Mouse (Mus musculus) limb, embryonic 11.5 days (tissue): Measurements from ENCODE around the gene Lrrn1. TPM values are rescaled to one million over a fixed set of nuclear protein-coding genes. Genes with fewer than 3 reads are reported as not detected.

Experiments
- ATAC-seq: fragments of 200-750 bp; cut with Nextera tagmentation; 2 replicates; pipeline ENCODE4 v1.8.0; 2017; ENCODE audit warnings: low read depth; ENCODE audit not compliant: insufficient number of reproducible peaks, low FRiP score, low TSS enrichment
- DNase-seq: peaks from one replicate; pipeline ENCODE4 v3.0.0-alpha.2; 2015; ENCODE audit warnings: low spot score
- H3K27ac ChIP-seq: fragments of 300-500 bp; sonication (generic); replicated peaks from 2 replicates; pipeline ENCODE4 v1.5.1; 2014; ENCODE audit warnings: low read depth, mild to moderate bottlenecking, low read length
- H3K27me3 ChIP-seq: fragments of 300-500 bp; sonication (generic); 2 replicates; pipeline ENCODE4 v1.6.1; 2014; ENCODE audit warnings: mild to moderate bottlenecking, low read length, mixed read lengths; ENCODE audit not compliant: control insufficient read depth, insufficient read depth
- H3K36me3 ChIP-seq: fragments of 300-500 bp; sonication (generic); 2 replicates; pipeline ENCODE4 v1.6.1; 2014; ENCODE audit warnings: mild to moderate bottlenecking, low read length, moderate library complexity, mixed read lengths; ENCODE audit not compliant: control insufficient read depth, insufficient read depth
- H3K4me1 ChIP-seq: fragments of 300-500 bp; sonication (generic); 2 replicates; pipeline ENCODE4 v1.6.1; 2014; ENCODE audit warnings: low read length, mixed read lengths; ENCODE audit not compliant: control insufficient read depth, insufficient read depth
- H3K4me2 ChIP-seq: fragments of 300-500 bp; sonication (generic); 2 replicates; pipeline ENCODE4 v1.6.1; 2014; ENCODE audit warnings: low read depth, mild to moderate bottlenecking, moderate library complexity; ENCODE audit not compliant: severe bottlenecking
- H3K4me3 ChIP-seq: fragments of 300-500 bp; sonication (generic); 2 replicates; pipeline ENCODE4 v1.5.1; 2014; ENCODE audit warnings: low read depth, low read length
- H3K9ac ChIP-seq: fragments of 300-500 bp; sonication (generic); 2 replicates; pipeline ENCODE4 v1.6.1; 2014; ENCODE audit warnings: mild to moderate bottlenecking, low read length
- H3K9me3 ChIP-seq: fragments of 300-500 bp; sonication (generic); 2 replicates; pipeline ENCODE4 v1.6.1; 2016; ENCODE audit warnings: low read length; ENCODE audit not compliant: control insufficient read depth
- WGBS: fragments of 180-500 bp; shearing (Covaris S2); extraction: QIAGEN DNeasy Blood & Tissue Kit; methylation state at CpG from one replicate; pipeline ENCODE4 v1.1.7; 2014; 5-methylcytosine and 5-hydroxymethylcytosine counted together
- polyA plus RNA-seq: library from polyadenylated mRNA; unstranded; fragments of >200 nt; fragmentation: Nextera tagmentation; extraction: Ambion mirVana; gene quantifications from 2 replicates; pipeline ENCODE4 v1.2.1, GENCODE M21; 2014

Lrrn1 gene
- 29.8 and 30.0 TPM in 2 replicates for polyA plus RNA-seq

DNA sequence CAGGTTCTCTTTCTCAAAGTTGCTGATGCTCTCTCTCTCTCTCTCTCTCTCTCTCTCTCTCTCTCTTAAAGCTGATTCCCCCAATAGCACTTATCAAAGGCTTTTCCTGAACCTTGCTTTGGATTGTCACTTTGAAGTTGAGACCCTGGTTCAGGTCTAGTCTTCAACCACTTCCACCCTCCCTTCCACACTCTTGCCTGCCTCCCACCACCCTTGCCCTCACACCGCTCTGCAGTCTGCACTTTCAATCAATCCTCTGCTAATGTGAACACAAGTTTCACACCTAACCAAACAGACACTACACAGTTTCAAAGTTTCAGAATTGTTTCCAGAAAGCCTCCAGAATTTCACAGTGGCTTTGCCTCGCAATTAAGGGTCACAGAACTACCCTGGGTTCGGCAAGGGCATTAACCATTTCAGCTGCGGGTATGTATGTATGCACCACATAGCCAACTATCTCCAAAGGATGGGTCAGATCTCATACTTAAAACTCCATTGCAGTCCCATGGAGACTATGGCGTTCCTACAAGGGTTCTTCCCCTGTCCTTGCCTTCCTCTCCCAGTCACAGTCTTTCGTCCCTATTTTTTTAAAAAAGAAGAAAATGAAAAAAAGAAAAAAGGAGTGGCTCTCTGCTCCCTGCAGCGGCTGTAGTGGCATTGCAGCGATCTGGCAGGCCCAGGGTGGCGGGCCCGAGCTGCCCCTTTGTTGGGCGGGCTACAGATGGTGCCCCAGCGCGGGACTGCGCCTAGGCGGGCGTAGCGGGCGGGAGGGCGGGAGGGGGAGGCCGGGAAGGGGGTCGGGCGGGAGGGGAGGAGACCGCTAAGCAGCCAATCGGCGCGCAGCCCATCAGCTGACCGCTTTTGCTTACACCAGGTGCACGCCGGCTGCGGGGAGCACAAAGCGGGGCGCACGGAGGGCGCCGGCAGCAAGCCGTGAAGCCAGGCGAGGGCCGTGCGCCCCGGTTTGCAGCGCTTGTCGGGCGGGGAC, at the start of gene Lrrn1:
TSS of gene Lrrn1 (plus strand) at position 892 of the 988 bp plus-strand sequence.
- DNase-seq = peak; percentile 75

DNA sequence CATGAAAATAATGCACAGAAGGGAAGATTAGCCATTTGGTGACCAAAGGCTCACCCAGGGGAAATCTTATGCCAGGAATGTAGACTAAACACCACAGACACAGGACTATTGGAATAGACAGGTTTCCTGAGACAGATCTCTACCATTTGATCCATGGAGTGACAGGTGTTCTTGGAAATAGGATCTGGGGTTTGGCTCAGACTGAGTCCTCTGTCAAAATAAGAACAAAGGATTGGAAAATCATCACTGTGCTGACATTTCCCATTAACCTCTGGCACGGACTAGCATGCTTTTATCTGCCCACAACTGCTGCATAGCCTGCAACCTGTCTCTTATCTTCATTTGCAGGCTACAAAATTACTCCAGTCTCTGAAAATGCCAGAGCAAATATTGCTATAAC, 35.1 kb upstream of the Lrrn1 start:
- Histone ChIP-seq H3K4me1 (no peaks in the 10 kb centered on the region), H3K36me3 (no peaks in the 10 kb centered on the region), H3K27me3 (no peaks in the 10 kb centered on the region), H3K27ac (no peak overlapping the region), H3K9me3 (no peaks in the 10 kb centered on the region), H3K4me3 (no peak overlapping the region), H3K4me2 (no peak overlapping the region), H3K9ac (no peak overlapping the region)
- DNase-seq (no peak), ATAC-seq (no peak)
- 59% methylated on average over 1 of the region's 1 CpGs for WGBS

More for the DNA sequence above, at the start of gene Lrrn1:
- no peak within 1 kb of the TSS for H3K27ac ChIP-seq
- peaks cover 13% of the 10 kb centered on the region; the same call in 1 of the 2 replicates for H3K27me3 ChIP-seq
- H3K4me3 ChIP-seq = peak within 1 kb of the TSS; percentile 66
- H3K36me3 ChIP-seq = no peaks in the 10 kb centered on the region
- peak; percentile 95 for ATAC-seq
- H3K9me3 ChIP-seq = no peaks in the 10 kb centered on the region
- peak within 1 kb of the TSS; percentile 99 for H3K4me2 ChIP-seq
- WGBS = 5% methylated on average over 31 of the region's 43 CpGs
- 0 out of 2 replicates have a peak, but pooled peaks cover 3% of the 10 kb centered on the region for H3K4me1 ChIP-seq
- peak within 1 kb of the TSS; percentile 67 for H3K9ac ChIP-seq

DNA sequence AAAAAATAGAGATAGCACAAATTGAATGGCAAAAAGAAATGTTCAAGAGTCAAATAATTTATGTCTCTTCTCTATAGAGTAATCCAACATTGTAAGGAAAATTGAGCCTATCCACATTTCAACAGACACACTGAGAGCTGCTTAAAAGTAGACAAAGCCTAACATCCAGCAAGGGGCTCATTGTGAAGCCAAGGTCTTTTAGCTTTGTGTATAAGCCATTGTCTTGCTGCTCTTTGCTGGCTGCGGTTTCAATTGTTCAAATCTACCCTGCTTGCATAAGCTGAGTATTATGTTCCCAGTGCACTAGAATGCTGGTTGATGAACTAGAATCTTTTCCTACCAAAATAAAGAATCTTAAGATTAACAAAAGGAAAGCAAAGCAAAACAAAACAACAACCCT, 33.7 kb upstream of the Lrrn1 start:
- WGBS = 82% methylated on average over 1 of the region's 1 CpGs

GRCm38 (mm10) chr6:107513716-107514115, 15.9 kb upstream of the Lrrn1 start:
- 87% methylated on average over 4 of the region's 4 CpGs for WGBS
- no peak overlapping the region for H3K4me2 ChIP-seq
- H3K27me3 ChIP-seq = no peaks in the 10 kb centered on the region
- no peaks in the 10 kb centered on the region for H3K36me3 ChIP-seq
- no peak overlapping the region for H3K9ac ChIP-seq
- ATAC-seq (no peak), DNase-seq (no peak)
- H3K27ac ChIP-seq = no peak overlapping the region
- H3K4me1 ChIP-seq = no peaks in the 10 kb centered on the region
- no peak overlapping the region for H3K4me3 ChIP-seq
- no peaks in the 10 kb centered on the region for H3K9me3 ChIP-seq

More for the DNA sequence above, 33.7 kb upstream of the Lrrn1 start:
- Histone ChIP-seq H3K4me2 (no peak overlapping the region), H3K4me1 (no peaks in the 10 kb centered on the region), H3K4me3 (no peak overlapping the region), H3K27ac (no peak overlapping the region), H3K27me3 (no peaks in the 10 kb centered on the region), H3K9ac (no peak overlapping the region), H3K9me3 (no peaks in the 10 kb centered on the region), H3K36me3 (no peaks in the 10 kb centered on the region)
- DNase-seq = no peak
- no peak for ATAC-seq

GRCm38 (mm10) chr6:107523953-107524352, 5.6 kb upstream of the Lrrn1 start:
- DNase-seq (no peak), ATAC-seq (no peak)
- Histone ChIP-seq H3K9ac (no peak overlapping the region), H3K9me3 (no peaks in the 10 kb centered on the region), H3K36me3 (no peaks in the 10 kb centered on the region), H3K27me3 (no peaks in the 10 kb centered on the region), H3K27ac (no peak overlapping the region), H3K4me2 (no peak overlapping the region), H3K4me3 (no peak overlapping the region), H3K4me1 (no peaks in the 10 kb centered on the region)
- 87% methylated on average over 2 of the region's 2 CpGs for WGBS

DNA sequence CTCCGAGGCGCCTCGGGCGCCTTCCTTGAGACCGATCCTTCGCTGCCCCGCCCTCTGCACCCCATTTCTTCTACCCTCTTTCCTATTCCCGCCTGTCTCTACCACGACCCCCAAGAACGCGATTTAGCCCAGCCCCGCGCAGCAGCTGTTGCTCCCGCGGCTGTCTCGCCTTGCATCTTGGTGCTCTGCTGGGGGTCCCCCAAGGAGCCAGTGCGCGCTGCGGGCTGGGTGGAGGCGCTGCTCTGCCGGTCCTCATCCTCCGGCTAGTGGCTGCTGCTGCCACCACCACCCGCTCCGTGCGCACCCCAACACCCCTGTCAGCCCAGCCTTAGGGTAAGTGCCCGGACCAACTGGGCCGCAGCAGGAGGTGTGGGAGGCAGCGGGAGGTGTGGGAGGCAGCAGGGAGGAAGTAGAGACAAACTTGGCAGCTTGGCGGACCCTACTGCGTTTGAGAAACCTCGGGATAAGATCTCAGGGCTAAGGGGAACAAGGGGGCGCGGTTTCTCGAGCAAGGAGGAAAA, 403 bp downstream of the Lrrn1 start:
- H3K27ac ChIP-seq = no peak overlapping the region
- H3K4me2 ChIP-seq = peak overlapping the region; percentile 99
- H3K9ac ChIP-seq = peak overlapping the region; percentile 67
- H3K4me3 ChIP-seq = peak overlapping the region; percentile 66
- peaks cover 13% of the 10 kb centered on the region; the same call in 1 of the 2 replicates for H3K27me3 ChIP-seq
- H3K4me1 ChIP-seq = 0 out of 2 replicates have a peak, but pooled peaks cover 3% of the 10 kb centered on the region
- peak; percentile 69 for ATAC-seq
- no peaks in the 10 kb centered on the region for H3K9me3 ChIP-seq
- under 1% methylated on average over 34 of the region's 34 CpGs for WGBS
- DNase-seq = peak; percentile 69
- no peaks in the 10 kb centered on the region for H3K36me3 ChIP-seq

DNA sequence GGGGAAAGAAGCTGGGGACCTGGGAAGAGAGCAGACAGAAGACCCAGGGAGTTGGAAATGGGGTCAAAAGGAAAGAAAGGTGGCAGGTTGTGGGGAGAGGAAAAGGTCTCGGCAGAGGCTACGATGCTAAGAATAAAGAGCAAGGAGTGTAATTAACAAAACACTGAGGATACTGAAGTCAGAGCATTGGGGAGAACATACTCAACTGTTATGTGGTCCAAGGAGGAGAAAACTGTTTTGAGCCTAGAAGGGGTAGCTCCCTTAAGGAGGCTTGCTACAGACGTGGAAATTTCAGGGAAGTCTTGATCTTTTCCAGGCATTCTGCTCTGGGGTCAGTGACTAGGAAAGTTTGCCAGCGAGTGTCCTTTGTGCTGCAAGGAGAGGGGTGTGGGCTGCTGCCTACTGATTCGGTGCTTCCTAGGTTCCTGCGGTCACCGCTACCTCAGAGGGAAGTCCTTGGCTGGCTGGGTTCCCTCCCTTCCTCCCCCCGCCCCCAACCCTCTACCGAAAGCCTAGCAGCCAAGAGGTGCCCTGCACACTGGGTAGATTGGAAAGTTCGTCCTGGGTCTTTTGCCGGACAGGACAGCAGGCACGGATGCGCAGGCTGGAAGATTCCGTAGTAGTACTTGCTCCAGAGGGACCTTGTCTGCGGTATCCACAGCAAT, 1.2 kb downstream of the Lrrn1 start:
- H3K4me3 ChIP-seq = peak overlapping the region; percentile 66
- H3K4me1 ChIP-seq = 0 out of 2 replicates have a peak, but pooled peaks cover 3% of the 10 kb centered on the region
- H3K9ac ChIP-seq = peak overlapping the region; percentile 67; the same call in 1 of the 2 replicates
- no peaks in the 10 kb centered on the region for H3K36me3 ChIP-seq
- peak; percentile 39 for DNase-seq
- peaks cover 13% of the 10 kb centered on the region; the same call in 1 of the 2 replicates for H3K27me3 ChIP-seq
- WGBS = 3% methylated on average over 15 of the region's 15 CpGs
- H3K9me3 ChIP-seq = no peaks in the 10 kb centered on the region
- H3K27ac ChIP-seq = no peak overlapping the region
- peak overlapping the region; percentile 99 for H3K4me2 ChIP-seq
- no peak for ATAC-seq

GRCm38 (mm10) chr6:107531526-107532080, 2.0 kb downstream of the Lrrn1 start:
- Histone ChIP-seq H3K9ac (no peak overlapping the region), H3K4me3 (no peak overlapping the region; the same call in 1 of the 2 replicates), H3K27me3 (peaks cover 13% of the 10 kb centered on the region; the same call in 1 of the 2 replicates), H3K27ac (no peak overlapping the region), H3K9me3 (no peaks in the 10 kb centered on the region), H3K4me2 (no peak overlapping the region), H3K36me3 (no peaks in the 10 kb centered on the region), H3K4me1 (0 out of 2 replicates have a peak, but pooled peaks cover 3% of the 10 kb centered on the region)
- ATAC-seq (no peak), DNase-seq (no peak)
- WGBS = 52% methylated on average over 8 of the region's 8 CpGs
